Mouse (Mus musculus) macrophage (primary cell): ENCODE measurements around the gene 2610528J11Rik. TPM values are rescaled to one million over a fixed set of nuclear protein-coding genes. Genes with fewer than 3 reads are reported as not detected.
"Not testable (repeated sequence)": the region's sequence is repeated elsewhere in the genome, so short reads cannot be mapped to it uniquely, and the experiment has no call there.

Experiments
- H3K27ac ChIP-seq: fragments of 350-480 bp; formaldehyde crosslinking; 2 replicates; pipeline ENCODE4 v1.9.0; 2021
- H3K36me3 ChIP-seq: fragments of 350-480 bp; formaldehyde crosslinking; 2 replicates; pipeline ENCODE4 v1.9.0; 2021; ENCODE audit errors: inconsistent target
- H3K4me3 ChIP-seq: fragments of 350-480 bp; formaldehyde crosslinking; 2 replicates; pipeline ENCODE4 v1.9.0; 2021; ENCODE audit errors: inconsistent target
- H3K79me2 ChIP-seq: fragments of 350-480 bp; formaldehyde crosslinking; 2 replicates; pipeline ENCODE4 v1.9.0; 2021; ENCODE audit errors: inconsistent target
- WGBS: methylation state at CpG from one replicate; pipeline ENCODE4 v1.1.7; 2026; ENCODE audit warnings: inconsistent platforms; ENCODE audit not compliant: missing documents; 5-methylcytosine and 5-hydroxymethylcytosine counted together
- polyA plus RNA-seq: library from polyadenylated mRNA; stranded (reverse); fragments of 250-400 nt; gene quantifications from 3 replicates; pipeline ENCODE4 v1.2.4, GENCODE M21; 2018; ENCODE audit warnings: inconsistent platforms

2610528J11Rik gene
- polyA plus RNA-seq, 1 experiment from 2014 or later = not detected

GRCm38 (mm10) chr4:118527335-118527681, 509 bp downstream of the 2610528J11Rik start:
- 96% methylated on average over 5 of the region's 5 CpGs for WGBS
- Histone ChIP-seq H3K4me3 (no peak overlapping the region), H3K79me2 (no peaks in the 10 kb centered on the region), H3K27ac (no peak overlapping the region), H3K36me3 (no peaks in the 10 kb centered on the region)

- H3K4me3 ChIP-seq = no peak overlapping the region
- H3K36me3 ChIP-seq = no peaks in the 10 kb centered on the region
- WGBS = 93% methylated on average over 6 of the region's 6 CpGs
- H3K27ac ChIP-seq = no peak overlapping the region
- H3K79me2 ChIP-seq = no peaks in the 10 kb centered on the region
Observed at GRCm38 (mm10) chr4:118527720-118528119, 921 bp downstream of the 2610528J11Rik start.

- H3K27ac ChIP-seq = no peak overlapping the region
- 64% methylated on average over 5 of the region's 5 CpGs for WGBS
Observed at GRCm38 (mm10) chr4:118532663-118533062, 5.9 kb downstream of the 2610528J11Rik start.

GRCm38 (mm10) chr4:118533156-118533555, 6.4 kb downstream of the 2610528J11Rik start:
- WGBS = 53% methylated on average over 2 of the region's 4 CpGs
- Histone ChIP-seq H3K79me2 (no peaks in the 10 kb centered on the region), H3K4me3 (no peak overlapping the region), H3K27ac (no peak overlapping the region), H3K36me3 (no peaks in the 10 kb centered on the region)

More at GRCm38 (mm10) chr4:118532663-118533062, 5.9 kb downstream of the 2610528J11Rik start:
- Histone ChIP-seq H3K79me2 (no peaks in the 10 kb centered on the region), H3K36me3 (no peaks in the 10 kb centered on the region), H3K4me3 (no peak overlapping the region)

GRCm38 (mm10) chr4:118533605-118534004, 6.8 kb downstream of the 2610528J11Rik start:
- Histone ChIP-seq H3K79me2 (no peaks in the 10 kb centered on the region), H3K36me3 (no peaks in the 10 kb centered on the region), H3K4me3 (no peak overlapping the region), H3K27ac (no peak overlapping the region)
- 51% methylated on average over 5 of the region's 7 CpGs for WGBS

- WGBS = 98% methylated on average over 6 of the region's 6 CpGs
Observed at GRCm38 (mm10) chr4:118535610-118536009, 8.8 kb downstream of the 2610528J11Rik start.

GRCm38 (mm10) chr4:118537801-118538200, 11.0 kb downstream of the 2610528J11Rik start:
- WGBS = 53% methylated on average over 6 of the region's 6 CpGs
- no peak overlapping the region for H3K27ac ChIP-seq

More at GRCm38 (mm10) chr4:118535610-118536009, 8.8 kb downstream of the 2610528J11Rik start:
- no peaks in the 10 kb centered on the region for H3K79me2 ChIP-seq
- H3K27ac ChIP-seq = no peak overlapping the region
- H3K36me3 ChIP-seq = no peaks in the 10 kb centered on the region
- no peak overlapping the region for H3K4me3 ChIP-seq

GRCm38 (mm10) chr4:118539904-118540303, 13.1 kb downstream of the 2610528J11Rik start:
- no peaks in the 10 kb centered on the region for H3K36me3 ChIP-seq
- WGBS = 73% methylated on average over 10 of the region's 10 CpGs
- H3K4me3 ChIP-seq = no peak overlapping the region
- no peaks in the 10 kb centered on the region for H3K79me2 ChIP-seq
- H3K27ac ChIP-seq = no peak overlapping the region

More at GRCm38 (mm10) chr4:118537801-118538200, 11.0 kb downstream of the 2610528J11Rik start:
- H3K4me3 ChIP-seq = no peak overlapping the region
- H3K79me2 ChIP-seq = no peaks in the 10 kb centered on the region
- H3K36me3 ChIP-seq = no peaks in the 10 kb centered on the region

- Histone ChIP-seq H3K79me2 (no peaks in the 10 kb centered on the region), H3K27ac (no peak overlapping the region), H3K4me3 (no peak overlapping the region), H3K36me3 (no peaks in the 10 kb centered on the region)
- 54% methylated on average over 9 of the region's 9 CpGs for WGBS
Observed at GRCm38 (mm10) chr4:118542510-118543157, 15.8 kb downstream of the 2610528J11Rik start.

- no peak overlapping the region for H3K27ac ChIP-seq
- no peak overlapping the region for H3K4me3 ChIP-seq
- WGBS = 14% methylated on average over 13 of the region's 13 CpGs
- H3K79me2 ChIP-seq = no peaks in the 10 kb centered on the region
- H3K36me3 ChIP-seq = no peaks in the 10 kb centered on the region
Observed at GRCm38 (mm10) chr4:118543158-118543530, 16.3 kb downstream of the 2610528J11Rik start.

- Histone ChIP-seq H3K79me2 (no peaks in the 10 kb centered on the region), H3K36me3 (no peaks in the 10 kb centered on the region), H3K4me3 (no peak within 1 kb of the TSS), H3K27ac (no peak within 1 kb of the TSS)
- WGBS = 9% methylated on average over 24 of the region's 24 CpGs
Observed at GRCm38 (mm10) chr4:118543592-118544260, 16.9 kb downstream of the 2610528J11Rik start, which contains the start of gene Tmem125. TSS of gene Tmem125 (minus strand) at chr4:118544044.

- Histone ChIP-seq H3K36me3 (no peaks in the 10 kb centered on the region), H3K79me2 (no peaks in the 10 kb centered on the region), H3K27ac (no peak overlapping the region), H3K4me3 (no peak overlapping the region)
- 92% methylated on average over 14 of the region's 14 CpGs for WGBS
Observed at GRCm38 (mm10) chr4:118544441-118545127, 17.8 kb downstream of the 2610528J11Rik start.

GRCm38 (mm10) chr4:118547424-118548129, 20.8 kb downstream of the 2610528J11Rik start:
- WGBS = 84% methylated on average over 20 of the region's 23 CpGs
- not testable (repeated sequence) for H3K79me2 ChIP-seq

GRCm38 (mm10) chr4:118548130-118548480, 21.3 kb downstream of the 2610528J11Rik start:
- not testable (repeated sequence) for H3K4me3 ChIP-seq, H3K27ac ChIP-seq, H3K36me3 ChIP-seq, H3K79me2 ChIP-seq
- WGBS = 80% methylated on average over 10 of the region's 10 CpGs

More at GRCm38 (mm10) chr4:118547424-118548129, 20.8 kb downstream of the 2610528J11Rik start:
- not testable (repeated sequence) for H3K36me3 ChIP-seq, H3K27ac ChIP-seq, H3K4me3 ChIP-seq
